Mouse (Mus musculus) liver, embryonic 14.5 days (tissue): ENCODE measurements around the gene Ankfy1.

Experiments
- CTCF ChIP-seq: IDR thresholded peaks from 2 replicates; pipeline ENCODE4 v1.5.1; 2016; ENCODE audit warnings: antibody characterized with exemption, low read depth, control low read depth
- EP300 ChIP-seq: IDR thresholded peaks from 2 replicates; pipeline ENCODE4 v1.6.1; 2016; ENCODE audit warnings: antibody characterized with exemption, low read depth

- TF ChIP-seq CTCF (no peak), EP300 (no peak)
Observed at GRCm38 (mm10) chr11:72769061-72769460, 79.3 kb downstream of the Ankfy1 start.
